Mouse (Mus musculus): ENCODE measurements at regions not wholly inside any gene's neighbourhood (a gene's known extent, or its start where the extent isn't known, plus 50 kb on each side); places are given as distances from the start of the nearest gene placed in this dataset.

DNA sequence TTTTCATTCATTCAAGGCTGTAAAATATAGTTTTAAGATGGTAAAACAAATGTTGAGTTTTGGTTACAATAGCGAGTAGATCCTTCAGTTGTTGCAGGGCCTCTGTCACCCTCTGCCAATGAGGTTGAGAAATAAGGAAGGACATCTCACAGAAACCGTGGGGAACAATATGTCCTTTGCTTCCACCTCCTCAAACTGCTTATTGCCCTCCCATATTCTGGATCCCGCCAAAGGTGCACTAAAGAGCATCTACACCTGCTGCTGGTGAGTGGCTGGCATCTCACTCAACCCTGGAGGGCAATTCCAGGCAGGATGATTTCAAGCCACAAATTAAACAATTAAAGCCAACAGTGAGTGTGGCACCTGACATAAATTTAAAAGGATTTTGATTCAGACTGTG is 53.4 kb downstream of the Prr30 start:
- POLR2A ChIA-PET, result no interaction called here
- CTCF ChIA-PET, result no interaction called here

DNA sequence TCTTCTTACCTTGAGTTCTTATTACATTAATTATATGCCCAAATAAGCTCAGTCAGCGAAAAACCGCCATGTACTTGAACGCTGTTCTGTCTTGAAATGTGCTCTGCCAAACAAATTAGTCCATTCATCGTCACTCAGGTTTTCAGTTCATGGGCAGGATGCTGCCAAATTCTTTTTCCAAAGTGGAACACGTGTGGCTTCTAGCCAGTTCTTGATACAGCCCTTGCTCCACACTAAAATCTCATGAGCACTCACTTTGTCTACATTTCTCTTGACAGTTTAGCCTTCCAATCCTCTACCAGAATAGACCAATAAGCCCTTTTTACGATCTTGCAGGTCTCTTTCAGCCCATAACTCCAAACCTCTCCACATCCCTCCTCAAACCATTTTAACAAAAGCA is 62.7 kb downstream of the Prr30 start:
- CTCF ChIA-PET, result interaction anchor here in 1 of 4 experiments (0.6 kb wide), 1 partner anchor 83 kb away, joined by 3 read pairs; no protein-coding TSS in a partner anchor

More for the DNA sequence above, 62.7 kb downstream of the Prr30 start:
- POLR2A ChIA-PET, result no interaction called here

Data from embryonic stem cell, embryonic (primary cell).